Mouse (Mus musculus) cerebellum, adult 2 months (tissue): ENCODE measurements at regions not wholly inside any gene's neighbourhood (a gene's known extent, or its start where the extent isn't known, plus 50 kb on each side); places are given as distances from the start of the nearest gene placed in this dataset.

Experiments
- DNase-seq, 2 experiments: peaks; one replicate each; pipeline ENCODE4 v3.0.0; 2021
- H3K27ac ChIP-seq: fragments of 200-500 bp; 2 replicates; pipeline ENCODE4 v1.5.1; 2012; ENCODE audit warnings: low read length, control low read depth, inconsistent platforms; ENCODE audit not compliant: insufficient read depth
- H3K27me3 ChIP-seq: fragments of 200-500 bp; 2 replicates; pipeline ENCODE4 v1.6.1; 2012; ENCODE audit warnings: inconsistent platforms, mild to moderate bottlenecking, low read length, moderate library complexity; ENCODE audit not compliant: control insufficient read depth, insufficient read depth
- H3K4me1 ChIP-seq: fragments of 200-500 bp; 2 replicates; pipeline ENCODE4 v1.6.1; 2011; ENCODE audit warnings: low read length; ENCODE audit not compliant: control insufficient read depth, insufficient read depth
- H3K4me3 ChIP-seq: fragments of 200-500 bp; replicated peaks from 2 replicates; pipeline ENCODE3; 2011; ENCODE audit warnings: mild to moderate bottlenecking, low read depth, low read length, control low read depth; ENCODE audit not compliant: insufficient read depth
- CTCF ChIP-seq: fragments of 200-500 bp; IDR thresholded peaks from 2 replicates; pipeline ENCODE4 v1.5.1; 2011; ENCODE audit warnings: low read depth, mild to moderate bottlenecking, control low read depth, low read length, moderate library complexity, borderline replicate concordance; ENCODE audit not compliant: insufficient read depth
- POLR2A ChIP-seq: fragments of 200-500 bp; IDR thresholded peaks from 2 replicates; pipeline ENCODE4 v1.6.1; 2011; ENCODE audit warnings: low read length, control low read depth, borderline replicate concordance; ENCODE audit not compliant: insufficient read depth
- WGBS: fragments of 180-500 bp; shearing (Covaris S2); methylation state at CpG from one replicate; pipeline ENCODE4 v1.1.7; 2018; 5-methylcytosine and 5-hydroxymethylcytosine counted together

GRCm38 (mm10) chr7:77413606-77414005 is 1183.9 kb downstream of the Agbl1 start:
- no peaks in the 10 kb centered on the region for H3K27me3 ChIP-seq
- no peak for TF ChIP-seq POLR2A
- no peak for TF ChIP-seq CTCF
- H3K4me3 ChIP-seq = no peak overlapping the region
- no peak for DNase-seq
- WGBS = 67% methylated on average over 4 of the region's 4 CpGs
- no peaks in the 10 kb centered on the region for H3K4me1 ChIP-seq
- H3K27ac ChIP-seq = no peak overlapping the region
